Mouse (Mus musculus): Measurements from ENCODE around the gene Tor1aip2. TPM values are rescaled to one million over a fixed set of nuclear protein-coding genes. Genes with fewer than 3 reads are reported as not detected.

Tor1aip2 gene
- total and polyA plus RNA-seq, 3 experiments: 28.7 to 69.5 (median 62.8) TPM

GRCm38 (mm10) chr1:156111728-156112127, 76.5 kb downstream of the Tor1aip2 start:
- no peak for DNase-seq (ENCODE audit: extremely low read depth)
- Histone ChIP-seq H3K27me3 (replicated peaks) (peaks cover 2% of the 10 kb centered on the region), H3K9ac (ENCODE audit: insufficient read depth, low read depth) (no peak overlapping the region), H3K36me3 (replicated peaks in 1 of 2; ENCODE audit: control insufficient read depth in 1 of 2, insufficient read depth in 1 of 2, low read length in 1 of 2) (no peaks in the 10 kb centered on the region), H3K4me3 (replicated peaks in 1 of 3; ENCODE audit: low read depth in 2 of 3, low read length in 2 of 3, poor library complexity in 1 of 3) (no peak overlapping the region), H3K9me3 (replicated peaks; ENCODE audit: low read length) (no peaks in the 10 kb centered on the region), H3K4me2 (ENCODE audit: insufficient read depth, low read depth, poor library complexity, severe bottlenecking) (no peak overlapping the region), H3K4me1 (ENCODE audit: control insufficient read depth in 1 of 2, insufficient read depth in 2 of 2) (no peaks in the 10 kb centered on the region), H3K27ac (ENCODE audit: insufficient read depth, low read depth) (no peak overlapping the region), H3K79me2 (replicated peaks; ENCODE audit: control insufficient read depth, extremely low read depth, insufficient read depth, poor library complexity, severe bottlenecking) (no peaks in the 10 kb centered on the region)
- no peak for TF ChIP-seq CHD1 (IDR thresholded peaks at IDR 0.05; ENCODE audit: low read depth, low read length)
- no peak for TF ChIP-seq JUN (IDR thresholded peaks at IDR 0.05; ENCODE audit: insufficient read depth, low read depth, low read length)
- no peak for TF ChIP-seq ZKSCAN1 (IDR thresholded peaks at IDR 0.05; ENCODE audit: borderline replicate concordance, low read depth, low read length)
- no peak for TF ChIP-seq ETS1 (conservative IDR thresholded peaks at IDR 0.05; ENCODE audit: low read depth, low read length)
- no peak for TF ChIP-seq IRF4 (IDR thresholded peaks at IDR 0.05; ENCODE audit: low read depth, low read length)
- in situ Hi-C loops (cut with MboI; ENCODE audit: low pct_ligation_motif_present, low pct_unique_long_range_greater_than_20kb, low sequenced_read_pairs): no loop called here
- dilution Hi-C loops (cut with MboI; ENCODE audit: extremely low pct_ligation_motif_present, extremely low pct_unique_long_range_greater_than_20kb, low sequenced_read_pairs): no loop called here

DNA sequence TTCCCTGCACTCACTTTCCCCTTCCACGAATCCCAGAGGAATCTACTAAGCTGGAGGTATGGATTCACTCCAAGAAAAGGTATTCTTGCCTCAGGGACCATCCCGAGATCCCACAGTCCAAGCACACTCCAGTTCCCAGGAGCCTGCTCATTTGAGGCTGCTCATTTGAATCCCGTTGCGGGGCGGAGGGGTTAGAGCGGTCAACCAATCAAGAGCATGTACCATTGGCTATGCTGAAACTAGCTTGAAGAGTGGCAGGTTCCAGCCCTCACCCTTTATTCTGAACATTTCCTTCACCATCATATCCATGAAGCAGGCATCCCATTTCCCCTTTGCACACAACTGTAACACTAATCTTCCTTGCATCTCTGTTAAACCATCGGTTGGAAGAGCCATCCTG, 76.9 kb downstream of the Tor1aip2 start:
- no peak overlapping the region for H3K9ac ChIP-seq (ENCODE audit: insufficient read depth, low read depth)
- dilution Hi-C loops (cut with MboI; ENCODE audit: extremely low pct_ligation_motif_present, extremely low pct_unique_long_range_greater_than_20kb, low sequenced_read_pairs): no loop called here
- in situ Hi-C loops (cut with MboI; ENCODE audit: low pct_ligation_motif_present, low pct_unique_long_range_greater_than_20kb, low sequenced_read_pairs): no loop called here
- no peak for TF ChIP-seq TBP (conservative IDR thresholded peaks at IDR 0.05; ENCODE audit: low read depth, low read length)
- TF ChIP-seq ZKSCAN1 (IDR thresholded peaks at IDR 0.05; ENCODE audit: borderline replicate concordance, low read depth, low read length): no peak
- no peak for TF ChIP-seq CHD1 (IDR thresholded peaks at IDR 0.05; ENCODE audit: low read depth, low read length)
- no peak for TF ChIP-seq POLR2A (IDR thresholded peaks at IDR 0.05; ENCODE audit: low read depth, low read length)
- TF ChIP-seq USF1 (IDR thresholded peaks at IDR 0.05; ENCODE audit: low read depth, low read length): no peak
- no peak for TF ChIP-seq UBTF (IDR thresholded peaks at IDR 0.05; ENCODE audit: low read depth, low read length)
- no peak for TF ChIP-seq CTCF (conservative IDR thresholded peaks at IDR 0.05 in 1 of 2, IDR thresholded peaks at IDR 0.05 in 1 of 2; ENCODE audit: low read depth in 2 of 2, low read length in 2 of 2)
- TF ChIP-seq BHLHE40 (IDR thresholded peaks at IDR 0.05; ENCODE audit: low read depth, low read length): no peak
- TF ChIP-seq GABPA (IDR thresholded peaks at IDR 0.05; ENCODE audit: insufficient replicate concordance, low read depth, low read length): no peak
- no peak for TF ChIP-seq ZMIZ1 (IDR thresholded peaks at IDR 0.05; ENCODE audit: low read depth, low read length)
- no peak for TF ChIP-seq NRF1 (IDR thresholded peaks at IDR 0.05; ENCODE audit: low read depth, low read length)
- no peak for TF ChIP-seq EP300 (IDR thresholded peaks at IDR 0.05; ENCODE audit: low read length)
- TF ChIP-seq JUND (conservative IDR thresholded peaks at IDR 0.05; ENCODE audit: low read depth, low read length): no peak
- TF ChIP-seq ZNF384 (IDR thresholded peaks at IDR 0.05; ENCODE audit: low read depth, low read length): no peak
- TF ChIP-seq MAX (IDR thresholded peaks at IDR 0.05; ENCODE audit: low read length): no peak
- no peak for TF ChIP-seq ZC3H11A (IDR thresholded peaks at IDR 0.05; ENCODE audit: low read depth, low read length)
- TF ChIP-seq E2F4 (IDR thresholded peaks at IDR 0.05; ENCODE audit: insufficient replicate concordance, low read depth, low read length): no peak
- no peak for TF ChIP-seq MXI1 (IDR thresholded peaks at IDR 0.05; ENCODE audit: low read depth, low read length)
- TF ChIP-seq MEF2A (IDR thresholded peaks at IDR 0.05; ENCODE audit: borderline replicate concordance, low read depth, low read length): no peak
- no peak for TF ChIP-seq KAT2A (IDR thresholded peaks at IDR 0.05; ENCODE audit: insufficient replicate concordance, low read length)
- no peaks in the 10 kb centered on the region for H3K79me2 ChIP-seq (replicated peaks; ENCODE audit: control insufficient read depth, extremely low read depth, insufficient read depth, poor library complexity, severe bottlenecking)
- DNase-seq (ENCODE audit: extremely low read depth): no peak
- H3K4me1 ChIP-seq (ENCODE audit: control insufficient read depth in 1 of 2, insufficient read depth in 2 of 2): no peaks in the 10 kb centered on the region
- H3K36me3 ChIP-seq (replicated peaks in 1 of 2; ENCODE audit: control insufficient read depth in 1 of 2, insufficient read depth in 1 of 2, low read length in 1 of 2): no peaks in the 10 kb centered on the region
- no peak overlapping the region for H3K27ac ChIP-seq (ENCODE audit: insufficient read depth, low read depth)
- no peak overlapping the region for H3K4me2 ChIP-seq (ENCODE audit: insufficient read depth, low read depth, poor library complexity, severe bottlenecking)
- no peaks in the 10 kb centered on the region for H3K9me3 ChIP-seq (replicated peaks; ENCODE audit: low read length)
- no peak overlapping the region for H3K4me3 ChIP-seq (replicated peaks in 1 of 3; ENCODE audit: low read depth in 2 of 3, low read length in 2 of 3, poor library complexity in 1 of 3)
- H3K27me3 ChIP-seq (replicated peaks): peaks cover 2% of the 10 kb centered on the region
